Mouse (Mus musculus) ZHBTc4 (cell line): ENCODE measurements around the gene Nrsn1.
"Not testable (repeated sequence)": the region's sequence is repeated elsewhere in the genome, so short reads cannot be mapped to it uniquely, and the experiment has no call there.

Experiments used
- DNase-seq: peaks from one replicate; pipeline ENCODE4 v3.0.0-alpha.2; 2011; ENCODE audit warnings: low read depth, low spot score

Nrsn1 gene

DNA sequence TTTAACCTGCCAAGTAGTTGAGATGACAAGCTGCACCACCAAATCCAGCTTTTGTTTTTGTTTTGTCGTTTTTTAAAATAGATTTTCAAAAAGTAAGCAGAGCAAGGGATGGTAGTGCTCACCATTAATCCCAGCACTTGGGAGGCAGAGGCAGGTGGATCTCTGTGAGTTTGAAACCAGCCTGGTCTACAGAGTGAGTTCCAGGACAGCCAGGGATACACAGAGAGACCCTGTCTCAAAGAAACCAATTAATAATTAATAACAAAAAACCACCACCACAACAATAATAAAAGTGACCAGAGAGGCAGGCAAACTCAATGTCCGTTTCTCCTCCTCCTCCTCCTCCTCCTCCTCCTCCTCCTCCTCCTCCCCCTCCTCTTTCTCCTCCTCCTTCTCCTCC is at the start of gene Nrsn1:
Nrsn1 (minus strand) TSS at position 101 of the 400 bp plus-strand sequence.
- DNase-seq: not testable (repeated sequence)

DNA sequence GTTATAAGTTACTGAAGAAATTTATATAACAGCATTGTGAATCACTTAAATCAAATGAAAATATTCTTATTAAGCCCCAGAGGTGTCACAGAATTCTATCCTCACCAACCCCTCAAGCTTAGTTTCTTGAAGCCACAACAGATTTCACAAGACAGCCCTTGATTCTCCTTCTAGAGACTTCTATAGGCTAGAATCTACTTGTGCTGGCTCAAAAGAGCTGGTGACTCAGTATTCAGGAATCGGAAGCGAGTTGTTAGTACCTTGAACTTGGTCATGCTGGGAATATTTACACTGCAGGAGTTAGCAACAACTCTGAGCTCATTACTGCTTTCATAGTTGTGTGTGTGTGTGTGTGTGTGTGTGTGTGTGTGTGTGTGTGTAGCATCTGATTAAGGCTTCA is 41.8 kb upstream of the Nrsn1 start:
- no peak for DNase-seq

DNA sequence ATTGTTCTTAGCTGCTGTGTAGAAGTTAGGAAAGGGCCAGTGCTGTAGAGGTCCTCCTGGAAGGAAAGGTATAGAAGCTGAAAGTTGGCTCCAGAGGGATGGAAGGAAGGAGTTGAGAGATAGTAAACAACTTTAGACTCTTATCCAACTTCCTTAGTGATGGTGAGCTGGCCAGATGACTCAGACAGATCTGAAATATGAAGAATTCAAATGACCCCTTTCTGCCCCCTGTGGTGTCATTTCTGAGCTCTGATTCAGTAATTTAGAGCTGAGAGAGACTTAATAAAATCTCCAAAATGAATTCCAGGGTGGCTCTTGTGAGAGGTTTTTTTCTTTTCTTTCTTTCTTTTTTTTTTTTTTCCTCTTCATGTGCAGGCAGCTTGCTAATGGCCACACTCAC is 39.8 kb upstream of the Nrsn1 start:
- DNase-seq: no peak

DNA sequence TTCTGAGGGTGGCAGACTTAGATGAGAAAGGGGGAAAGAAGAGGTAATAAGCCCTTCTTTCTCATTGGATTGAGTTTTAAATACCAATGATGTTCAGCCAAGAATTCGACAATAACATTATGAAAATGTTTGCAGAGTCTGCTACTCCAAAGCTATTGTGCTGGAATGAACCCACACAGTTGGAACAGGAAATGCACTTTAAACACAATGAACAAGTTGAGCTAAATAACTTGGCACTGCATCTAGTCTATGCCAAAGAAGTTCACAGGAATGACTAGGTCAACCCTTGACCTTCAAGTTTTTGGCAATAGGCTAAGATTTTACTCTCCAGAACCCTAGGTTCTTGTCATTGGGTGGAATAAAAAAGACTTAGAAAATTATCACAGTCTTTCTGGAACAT is 18.4 kb upstream of the Nrsn1 start:
- no peak for DNase-seq

DNA sequence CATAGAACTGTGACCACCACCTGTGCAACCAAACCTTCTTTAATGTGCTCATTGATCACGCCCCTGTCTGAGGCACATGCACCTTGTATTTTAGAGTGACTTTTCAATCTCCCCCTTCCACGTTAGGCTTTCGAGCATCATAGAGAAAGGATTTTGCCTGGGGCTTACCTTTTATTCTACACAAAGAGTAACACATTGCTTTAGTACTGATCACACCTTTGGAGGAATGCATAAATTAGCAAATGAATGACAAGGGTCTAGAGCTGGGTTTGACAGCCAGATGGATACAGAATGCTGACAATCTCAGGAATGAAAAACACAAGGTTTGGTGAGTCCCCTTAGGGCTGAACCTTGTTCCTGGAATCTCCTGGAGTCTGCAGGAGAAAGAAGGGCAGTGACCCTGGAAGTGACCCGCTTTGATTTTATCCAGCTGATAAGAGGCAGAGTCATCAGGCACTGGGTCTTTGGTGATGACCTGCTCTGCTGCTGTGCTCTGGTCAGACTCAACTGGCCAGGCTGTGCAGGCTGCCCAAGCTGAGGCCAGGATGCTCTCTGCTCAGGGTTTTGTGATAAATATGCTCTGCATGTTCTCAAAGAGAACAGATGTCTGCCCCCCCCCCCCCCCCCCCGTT is 4.7 kb upstream of the Nrsn1 start:
- DNase-seq: peak; percentile 85

DNA sequence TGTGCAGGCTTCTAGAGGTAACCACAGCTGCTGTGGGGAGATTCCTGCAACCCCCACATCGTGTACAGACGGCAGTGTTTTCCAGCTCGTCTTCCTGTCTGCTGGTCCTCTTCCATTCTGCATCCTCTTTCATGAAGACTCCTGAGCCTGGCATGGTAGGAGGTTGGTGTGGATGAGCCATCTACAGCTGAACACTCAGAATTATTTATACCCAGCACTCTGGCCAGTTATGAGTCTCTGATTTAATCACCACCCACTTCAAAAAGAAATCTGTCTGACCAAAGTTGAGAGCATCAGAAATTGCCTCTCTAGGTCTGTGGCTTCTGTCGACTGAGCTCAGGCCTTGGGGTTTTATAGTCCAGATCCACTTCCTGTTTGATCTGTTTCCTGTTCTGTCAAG is 1.9 kb upstream of the Nrsn1 start:
- DNase-seq: no peak

DNA sequence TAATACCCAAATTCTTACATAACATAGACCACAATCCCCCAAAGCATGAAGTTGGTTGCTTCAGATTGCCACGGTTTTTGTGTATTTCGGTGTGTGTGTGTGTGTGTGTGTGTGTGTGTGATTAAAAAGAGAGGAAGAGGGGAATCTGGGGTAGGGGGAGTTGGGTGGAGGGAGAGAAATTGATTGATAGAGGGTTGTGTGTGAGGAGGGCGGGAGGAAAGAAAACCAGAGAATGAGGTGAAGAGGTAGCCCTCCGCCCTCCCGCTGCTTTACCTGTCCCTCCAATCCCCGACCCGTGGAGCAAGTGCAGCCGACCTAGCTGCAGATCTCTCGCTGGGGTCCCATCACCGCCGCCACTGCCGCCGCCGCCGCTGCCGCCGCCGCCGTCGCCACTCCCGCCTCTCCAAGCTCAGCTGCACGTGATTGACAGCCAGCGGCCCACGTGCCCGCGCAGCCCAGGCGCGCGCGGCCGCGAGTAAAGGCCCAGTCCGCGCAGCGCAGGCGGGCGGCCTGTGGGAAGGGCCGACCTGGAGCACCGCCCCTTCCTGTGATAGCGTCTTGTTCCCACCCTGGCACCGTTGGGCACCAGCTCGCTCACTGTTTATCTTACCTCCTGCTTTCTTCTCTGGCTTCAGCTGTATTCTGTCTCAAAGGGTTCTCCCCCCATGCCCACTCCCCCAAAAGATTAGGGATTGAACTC is 583 bp downstream of the Nrsn1 start:
- DNase-seq: peak; percentile 88

DNA sequence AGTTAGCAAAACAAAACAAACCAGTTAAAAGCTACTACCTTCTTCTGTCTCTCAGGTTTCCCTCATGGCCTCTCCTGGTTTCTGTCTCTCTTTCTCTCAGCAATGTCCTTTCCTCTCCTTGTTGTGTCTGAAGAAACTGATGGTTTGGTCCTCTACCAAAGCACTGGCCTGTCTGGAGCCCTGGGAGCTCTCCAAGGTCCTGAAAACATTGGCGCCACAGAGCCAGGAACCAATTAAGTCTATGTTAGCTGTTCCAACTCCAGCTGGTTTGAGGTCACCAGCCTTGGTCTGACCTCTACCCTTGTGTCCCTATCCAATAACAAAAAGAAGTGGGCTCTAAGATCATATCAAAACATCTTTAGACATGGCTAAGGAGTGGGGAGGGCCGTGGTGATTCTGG is 1.3 kb downstream of the Nrsn1 start:
- peak; percentile 73 for DNase-seq

DNA sequence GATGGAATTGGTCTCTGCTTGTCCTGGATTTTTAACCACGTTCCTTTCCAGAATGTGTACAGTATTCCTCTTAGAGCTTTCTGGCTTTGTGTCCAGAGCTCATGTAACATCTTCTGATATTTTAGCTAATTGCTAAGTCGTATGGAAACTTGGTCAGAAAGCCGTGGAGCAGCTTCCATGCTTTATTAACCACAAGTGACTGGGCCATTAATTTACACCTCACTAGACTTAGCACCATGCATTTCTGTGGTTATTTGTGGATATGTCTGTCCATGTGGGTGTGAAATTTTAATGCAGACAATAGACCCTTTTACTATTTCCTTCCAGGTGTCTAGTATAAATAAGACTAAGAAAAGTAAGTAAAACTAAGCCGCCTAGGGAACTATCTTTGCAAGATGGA is 7.6 kb downstream of the Nrsn1 start:
- no peak for DNase-seq

DNA sequence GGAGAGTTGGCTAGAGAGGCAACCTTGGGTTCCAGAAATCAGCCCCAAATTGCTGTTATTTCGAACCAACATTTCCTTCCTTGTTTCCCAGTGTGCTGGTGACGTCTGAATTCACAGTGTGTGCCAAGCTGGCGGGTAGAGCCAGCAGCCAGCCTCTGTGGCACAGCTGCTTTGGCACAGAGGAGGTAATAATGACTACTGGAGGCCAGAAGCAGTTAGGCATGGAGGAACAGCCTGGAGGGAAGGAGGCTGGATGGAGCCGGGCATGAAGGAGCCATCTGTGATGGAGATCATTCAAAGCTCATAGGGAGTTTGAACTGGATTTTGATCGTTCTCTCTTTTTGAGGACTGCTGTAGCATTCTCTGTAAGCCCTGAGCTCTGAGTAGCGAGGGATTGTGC is 12.7 kb downstream of the Nrsn1 start:
- no peak for DNase-seq

DNA sequence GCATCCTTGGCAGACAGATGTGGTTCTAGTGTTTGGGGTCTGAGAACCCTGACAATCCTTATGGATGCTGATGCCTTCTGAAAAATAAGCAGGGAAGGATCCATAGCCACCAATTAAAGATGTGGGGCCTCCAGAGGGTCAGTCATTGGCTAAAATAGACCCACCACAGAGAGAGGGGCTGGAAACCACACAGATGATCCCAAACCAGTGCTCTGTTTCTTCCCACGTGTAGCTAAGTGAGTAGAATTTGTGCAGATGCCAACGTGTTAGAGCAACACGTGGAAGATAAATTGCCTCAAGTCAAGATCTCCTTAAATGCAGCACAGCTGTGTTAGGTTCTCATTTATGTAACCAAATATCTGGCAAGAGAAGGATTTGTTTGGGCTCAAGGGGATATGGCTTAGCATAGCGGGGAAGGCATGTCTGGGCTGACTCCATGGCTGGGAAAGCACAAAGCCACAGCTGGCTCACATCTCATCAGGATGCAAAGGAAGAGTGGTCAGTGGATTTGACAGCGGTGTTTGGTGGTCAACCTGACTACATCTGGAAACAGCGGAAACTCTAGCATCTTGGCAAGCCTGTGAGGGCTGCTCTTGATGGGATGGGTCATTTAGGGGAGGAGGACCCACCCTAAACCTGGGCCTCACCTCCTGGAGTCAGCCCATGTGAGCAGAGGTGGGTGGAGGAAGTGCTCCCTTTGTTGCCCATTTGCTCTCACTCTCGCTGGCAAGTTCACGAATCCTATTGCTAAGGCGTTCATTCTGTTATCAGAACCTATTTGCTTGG is 15.6 kb downstream of the Nrsn1 start:
- DNase-seq: no peak

DNA sequence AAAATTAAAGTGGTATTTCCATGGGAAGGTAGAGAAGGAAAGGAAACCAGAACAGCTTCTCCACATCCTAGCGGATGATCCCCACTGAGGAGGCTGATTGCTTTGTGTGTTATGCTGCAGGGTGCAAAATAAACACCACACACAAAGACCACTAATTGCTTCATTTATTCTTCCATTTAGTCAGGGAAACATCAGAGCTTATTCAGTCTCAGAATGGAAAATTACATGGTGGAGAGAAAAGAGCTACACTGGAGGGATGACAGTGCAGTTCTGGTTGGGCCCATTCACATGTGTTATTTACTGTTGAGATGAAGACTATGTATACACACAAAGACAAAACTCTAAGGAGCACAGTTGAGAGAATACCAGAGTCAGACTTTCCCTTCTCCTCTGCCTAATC is 18.4 kb downstream of the Nrsn1 start:
- DNase-seq: no peak

DNA sequence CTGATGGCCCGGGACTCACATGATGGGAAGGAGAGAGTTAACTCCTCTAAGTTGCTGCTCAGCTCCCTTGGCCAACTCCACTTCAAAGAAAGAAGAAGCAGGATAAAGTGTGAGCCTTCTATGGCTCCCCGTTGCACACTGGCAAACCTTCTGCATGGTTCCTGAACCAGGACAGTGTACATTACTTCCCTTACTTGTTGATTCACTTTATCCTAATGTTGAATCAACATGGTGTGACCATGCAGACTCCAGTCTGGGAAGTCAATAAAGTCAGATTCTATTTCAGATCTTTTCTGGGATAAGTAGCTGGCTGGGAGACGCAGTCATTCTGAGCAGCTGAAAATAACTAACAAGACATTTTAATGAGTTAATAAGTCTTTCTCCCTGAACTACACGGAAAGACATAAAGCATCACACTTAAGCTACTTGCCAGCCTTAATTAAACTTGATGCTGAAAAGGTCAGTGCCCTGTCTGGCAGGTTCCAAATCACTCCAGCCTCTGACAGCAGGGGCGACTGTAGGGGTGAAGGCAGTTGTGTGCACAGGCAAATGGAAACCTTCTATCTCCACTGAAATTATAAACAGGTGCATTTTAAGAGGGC is 50.0 kb downstream of the Nrsn1 start:
- DNase-seq: no peak

DNA sequence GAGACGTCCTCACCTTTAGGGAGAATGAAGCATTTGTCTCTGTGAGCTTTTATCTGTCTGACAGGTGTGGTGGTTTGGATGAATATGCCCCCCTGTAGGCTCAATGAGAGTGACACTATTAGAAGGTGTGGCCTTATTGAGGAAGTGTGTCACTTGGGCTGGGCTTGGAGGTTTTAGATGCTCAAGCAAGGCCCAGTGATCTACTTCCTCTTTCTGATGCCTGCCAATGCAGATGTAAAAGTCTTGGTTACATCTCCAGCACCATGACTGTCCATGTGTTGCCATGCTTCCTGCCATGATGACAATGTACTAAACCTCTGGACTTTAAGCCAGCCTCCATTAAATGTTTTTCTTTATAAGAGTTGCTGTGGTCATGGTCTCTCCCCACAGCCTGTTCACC is 51.9 kb downstream of the Nrsn1 start:
- DNase-seq: no peak

DNA sequence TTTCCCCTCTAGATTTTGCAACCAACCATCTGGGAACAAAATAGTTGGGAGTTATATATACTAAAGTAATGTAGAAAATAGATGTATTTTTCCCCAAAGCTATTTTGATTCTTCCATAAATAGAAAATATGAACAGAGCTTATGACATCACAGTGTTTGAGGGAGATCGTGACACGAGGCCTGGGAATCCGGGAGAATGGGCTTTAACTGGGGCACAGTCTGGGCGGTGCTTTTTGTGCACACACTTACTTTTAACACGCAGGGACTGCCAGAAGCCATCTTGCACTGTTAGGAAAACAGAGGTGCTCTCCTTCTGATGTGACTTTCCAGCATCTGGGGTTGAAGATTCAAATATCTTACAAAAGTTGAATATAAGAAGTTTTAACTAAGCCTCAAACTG is 63.4 kb downstream of the Nrsn1 start:
- no peak for DNase-seq
